In the genomic region with DNA sequence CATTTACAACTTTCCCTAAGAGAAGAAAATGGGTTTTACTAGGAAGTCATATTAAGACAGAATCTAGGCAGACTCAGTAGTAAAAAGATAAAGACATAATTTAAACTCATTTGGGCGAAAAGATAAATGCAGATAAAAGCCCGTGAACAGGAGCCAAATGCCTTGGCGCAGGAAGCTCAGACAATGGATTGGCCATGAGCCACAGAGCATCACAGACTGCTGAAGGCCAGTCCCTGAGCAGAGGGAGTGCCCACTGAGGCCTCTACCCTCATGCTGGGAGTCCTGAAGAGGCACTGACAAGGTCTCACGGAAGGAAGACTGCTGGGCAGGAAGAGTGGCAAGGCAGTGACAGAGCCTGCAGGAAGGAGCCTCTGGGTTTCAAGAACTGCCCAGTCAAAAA, we compare ENCODE assay signal across 10 mouse cellular contexts.
DNase-seq lines count a peak whose midpoint lies in the region; ATAC-seq lines count a peak whose summit lies in the region.
"Had no signal": no experiment of that assay in that cellular context is flagged by ENCODE, and none has a peak within 500 bp of the region (broad histone marks: within the 10 kb centered on the region; RNA-seq: fewer than 3 reads in every experiment).

No protein-coding gene starts in this region.

- H3K9ac ChIP-seq in heart, embryonic 16.5 days (ENCODE audit: low read length), result no peak overlapping the region
- no peak overlapping the region for H3K9ac ChIP-seq in liver, embryonic 12.5 days
- H3K9ac ChIP-seq: forebrain, embryonic 12.5 days had no signal

- no peak overlapping the region for H3K4me3 ChIP-seq in heart, embryonic 16.5 days (ENCODE audit: low read length)
- no peak overlapping the region for H3K4me3 ChIP-seq in liver, embryonic 12.5 days
- H3K4me3 ChIP-seq: forebrain, embryonic 12.5 days had no signal

- no peaks in the 10 kb centered on the region for H3K27me3 ChIP-seq in heart, embryonic 16.5 days (ENCODE audit: control insufficient read depth, insufficient read depth, low read length)
- no peaks in the 10 kb centered on the region for H3K27me3 ChIP-seq in liver, embryonic 12.5 days (replicated peaks)

- no peaks in the 10 kb centered on the region for H3K36me3 ChIP-seq in heart, embryonic 16.5 days (ENCODE audit: control insufficient read depth, insufficient read depth)
- no peaks in the 10 kb centered on the region for H3K36me3 ChIP-seq in liver, embryonic 12.5 days
- H3K36me3 ChIP-seq: forebrain, embryonic 12.5 days had no signal

- H3K27ac ChIP-seq in heart, embryonic 16.5 days (ENCODE audit: low read length), result no peak overlapping the region
- no peak overlapping the region for H3K27ac ChIP-seq in liver, embryonic 12.5 days
- H3K27ac ChIP-seq: forebrain, embryonic 12.5 days had no signal

- H3K9me3 ChIP-seq in heart, embryonic 16.5 days (replicated peaks; ENCODE audit: control insufficient read depth, low read length), result no peaks in the 10 kb centered on the region
- no peaks in the 10 kb centered on the region for H3K9me3 ChIP-seq in liver, embryonic 12.5 days (replicated peaks)
- H3K9me3 ChIP-seq: forebrain, embryonic 12.5 days had no signal

- peak; percentile 27 for DNase-seq in urinary bladder, postnatal 14 days (ENCODE audit: low spot score)
- no peak for DNase-seq in urinary bladder, adult 2 months (ENCODE audit: low spot score)
- DNase-seq in spleen, adult 12 weeks (ENCODE audit: low spot score), result no peak
- DNase-seq in layer of hippocampus, adult 18-20 months (ENCODE audit: low spot score in 2 of 2), result no peak
- no peak for DNase-seq in frontal cortex, postnatal 25 days (ENCODE audit: low spot score in 2 of 2)
- DNase-seq: right cerebral cortex, adult 18-20 months; thymus, postnatal 36 days had no signal

- peaks cover 5% of the 10 kb centered on the region; the same call in 1 of the 2 replicates for H3K4me1 ChIP-seq in heart, embryonic 16.5 days (ENCODE audit: control insufficient read depth, insufficient read depth, low read length)
- H3K4me1 ChIP-seq in liver, embryonic 12.5 days, result peaks cover 31% of the 10 kb centered on the region
- H3K4me1 ChIP-seq: forebrain, embryonic 12.5 days had no signal

- H3K4me2 ChIP-seq in heart, embryonic 16.5 days (ENCODE audit: low read depth, low read length), result no peak overlapping the region
- no peak overlapping the region for H3K4me2 ChIP-seq in liver, embryonic 12.5 days
- H3K4me2 ChIP-seq: forebrain, embryonic 12.5 days had no signal

- peak; percentile 60 for ATAC-seq in heart, embryonic 16.5 days (replicated peaks; ENCODE audit: extremely low read depth, insufficient read depth, low FRiP score)
- ATAC-seq in liver, embryonic 12.5 days, result peak; percentile 62

- 22% methylated on average over 4 of the region's 4 CpGs for WGBS in heart, embryonic 16.5 days
- 15% methylated on average over 4 of the region's 4 CpGs for WGBS in liver, embryonic 12.5 days (ENCODE audit: insufficient replicate concordance)
